Mouse (Mus musculus) myocyte (in vitro differentiated cells): ENCODE data around the gene Agl. TPM values are rescaled to one million over a fixed set of nuclear protein-coding genes. Genes with fewer than 3 reads are reported as not detected.
A peak's percentile ranks its signal among the peaks of the same experiment; 100 is the strongest.

ENCODE experiments used
- H3K27me3 ChIP-seq: one replicate; pipeline ENCODE4 v1.6.1; 2011; ENCODE audit not compliant: control insufficient read depth, insufficient read depth, insufficient read length
- H3K36me3 ChIP-seq: one replicate; pipeline ENCODE4 v1.6.1; 2011; ENCODE audit not compliant: control insufficient read depth, insufficient read depth
- H3K4me2 ChIP-seq: one replicate; pipeline ENCODE4 v1.6.1; 2011; ENCODE audit warnings: low read depth, control low read depth
- H3K4me3 ChIP-seq: one replicate; pipeline ENCODE4 v1.5.1; 2011; ENCODE audit warnings: mild to moderate bottlenecking, control low read depth, moderate library complexity
- H3K79me2 ChIP-seq: one replicate; pipeline ENCODE4 v1.6.1; 2011; ENCODE audit not compliant: control insufficient read depth, insufficient read depth
- H3ac ChIP-seq: one replicate; pipeline ENCODE4 v1.6.1; 2011; ENCODE audit not compliant: control insufficient read depth, insufficient read length
- CEBPB ChIP-seq: IDR thresholded peaks from 2 replicates; pipeline ENCODE4 v1.6.1; 2011; ENCODE audit warnings: mild to moderate bottlenecking, moderate library complexity; ENCODE audit not compliant: poor library complexity, insufficient read depth, severe bottlenecking
- E2F4 ChIP-seq: IDR thresholded peaks from one replicate; pipeline ENCODE4 v1.6.1; 2011; ENCODE audit warnings: mild to moderate bottlenecking, control low read depth, moderate library complexity; ENCODE audit not compliant: insufficient read depth
- MAX ChIP-seq: IDR thresholded peaks from one replicate; pipeline ENCODE4 v1.6.1; 2011; ENCODE audit warnings: low read depth, mild to moderate bottlenecking, control low read depth
- MYOD1 ChIP-seq, 3 experiments: IDR thresholded peaks; one replicate each; pipeline ENCODE4 v1.6.1; 2011; ENCODE audit warnings: control low read depth in 2 of 3, low read depth in 2 of 3, mild to moderate bottlenecking in 2 of 3, moderate library complexity in 1 of 3; ENCODE audit not compliant: insufficient read length in 2 of 3, control insufficient read depth in 1 of 3
- MYOG ChIP-seq, 3 experiments: IDR thresholded peaks; one replicate each; pipeline ENCODE4 v1.6.1; 2011; ENCODE audit warnings: control low read depth in 2 of 3, low read depth in 2 of 3, mild to moderate bottlenecking in 2 of 3; ENCODE audit not compliant: insufficient read length in 2 of 3, control insufficient read depth in 1 of 3, insufficient read depth in 1 of 3
- POLR2A ChIP-seq: IDR thresholded peaks from one replicate; pipeline ENCODE4 v1.6.1; 2011; ENCODE audit warnings: low read depth, mild to moderate bottlenecking, control low read depth, moderate library complexity; ENCODE audit not compliant: insufficient read length
- POLR2AphosphoS2 ChIP-seq: IDR thresholded peaks from one replicate; pipeline ENCODE4 v1.6.1; 2011; ENCODE audit warnings: low read depth, control low read depth; ENCODE audit not compliant: insufficient read length
- REST ChIP-seq: IDR thresholded peaks from one replicate; pipeline ENCODE4 v1.6.1; 2011; ENCODE audit warnings: mild to moderate bottlenecking, control low read depth, moderate library complexity; ENCODE audit not compliant: insufficient read depth, insufficient read length
- SRF ChIP-seq: IDR thresholded peaks from one replicate; pipeline ENCODE4 v1.6.1; 2011; ENCODE audit warnings: low read depth; ENCODE audit not compliant: control insufficient read depth, insufficient read length
- TCF12 ChIP-seq: IDR thresholded peaks from one replicate; pipeline ENCODE4 v1.6.1; 2011; ENCODE audit warnings: mild to moderate bottlenecking, control low read depth; ENCODE audit not compliant: poor library complexity, insufficient read depth, severe bottlenecking
- TCF3 ChIP-seq: IDR thresholded peaks from one replicate; pipeline ENCODE4 v1.6.1; 2011; ENCODE audit warnings: low read depth, control low read depth; ENCODE audit not compliant: insufficient read length
- USF1 ChIP-seq: IDR thresholded peaks from one replicate; pipeline ENCODE4 v1.6.1; 2011; ENCODE audit warnings: low read depth, mild to moderate bottlenecking, control low read depth, moderate library complexity
- polyA plus RNA-seq: library from polyadenylated mRNA; unstranded; fragments of >200 nt; fragmentation: generic; extraction: Trizol; gene quantifications from one replicate; pipeline ENCODE4 v1.2.1, GENCODE M21; 2012; ENCODE audit warnings: missing spikeins

Agl gene
- polyA plus RNA-seq, 1 experiment, result 35.8 TPM

DNA sequence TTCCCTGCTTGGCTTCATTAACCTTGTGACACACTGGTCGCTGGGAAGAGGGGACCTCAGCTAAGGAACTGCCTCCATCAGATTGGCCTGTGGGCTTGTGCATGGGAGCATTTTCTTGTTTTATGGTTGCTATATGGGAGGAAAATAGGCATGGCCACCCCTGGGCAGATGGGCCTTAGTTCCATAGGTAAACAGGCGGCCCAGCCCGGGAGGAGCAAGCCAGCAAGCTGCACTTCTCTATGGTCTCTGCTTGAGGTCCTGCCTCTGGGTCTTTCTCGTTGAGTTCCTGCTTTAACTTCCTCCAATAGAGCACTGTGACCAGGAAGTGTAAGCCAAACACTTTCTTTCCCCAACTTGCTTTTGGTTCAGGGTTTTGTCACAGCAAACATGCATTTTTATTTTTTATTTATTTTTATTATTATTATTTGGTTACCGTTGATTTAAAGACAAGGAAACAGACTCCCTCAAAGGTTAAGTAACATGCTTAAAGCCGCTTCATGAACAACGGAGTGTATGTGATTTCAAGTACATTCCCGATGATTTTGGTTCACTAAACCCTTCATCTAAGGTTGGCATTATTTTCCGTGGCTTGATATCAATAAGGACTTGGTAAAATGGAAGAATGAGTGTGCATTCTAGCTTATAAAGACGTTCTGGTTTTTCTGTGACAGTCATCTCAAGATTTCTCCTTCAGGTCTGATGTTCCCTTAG is 696 bp upstream of the Agl start:
- TF ChIP-seq MYOD1 (IDR thresholded peaks at IDR 0.05; ENCODE audit: control insufficient read depth in 1 of 3, insufficient read length in 2 of 3, low read depth in 2 of 3) (no peak), REST (no peak), CEBPB (no peak), USF1 (no peak), MYOG (IDR thresholded peaks at IDR 0.05; ENCODE audit: control insufficient read depth in 1 of 3, insufficient read depth in 1 of 3, insufficient read length in 2 of 3, low read depth in 2 of 3) (no peak), SRF (no peak), TCF3 (no peak), POLR2A (no peak), TCF12 (no peak), E2F4 (no peak)
- Histone ChIP-seq H3K36me3 (peaks cover 6% of the 10 kb centered on the region), H3K27me3 (no peaks in the 10 kb centered on the region), H3ac (peak overlapping the region; percentile 37), H3K79me2 (peaks cover 31% of the 10 kb centered on the region), H3K4me2 (peak overlapping the region; percentile 95), H3K4me3 (peak overlapping the region; percentile 66)

DNA sequence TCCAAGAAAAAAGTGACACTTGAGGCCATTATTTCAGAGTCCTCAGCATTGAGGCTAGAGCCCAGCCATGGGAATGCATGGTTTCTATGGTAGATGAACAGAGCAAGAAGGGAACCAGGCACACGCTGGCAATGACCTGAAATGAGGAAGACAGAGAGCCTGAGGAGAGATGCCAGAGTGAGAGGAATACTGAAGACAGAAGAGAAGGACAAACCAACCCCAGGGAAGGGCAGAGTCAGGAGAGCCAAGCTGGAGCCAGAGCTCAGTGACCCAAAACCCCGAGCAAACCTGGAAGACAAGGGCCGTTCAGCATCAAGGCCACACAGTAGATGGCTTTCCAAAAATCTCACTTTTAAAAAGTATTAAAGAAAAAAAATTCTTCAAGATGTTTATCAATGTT is 2.1 kb downstream of the Agl start:
- Histone ChIP-seq H3ac (no peak overlapping the region), H3K36me3 (peaks cover 16% of the 10 kb centered on the region), H3K79me2 (peaks cover 39% of the 10 kb centered on the region), H3K4me3 (peak overlapping the region; percentile 66), H3K27me3 (no peaks in the 10 kb centered on the region), H3K4me2 (peak overlapping the region; percentile 62)
- TF ChIP-seq MYOG (IDR thresholded peaks at IDR 0.05; ENCODE audit: control insufficient read depth in 1 of 3, insufficient read depth in 1 of 3, insufficient read length in 2 of 3, low read depth in 2 of 3), result no peak
- TF ChIP-seq MYOD1 (IDR thresholded peaks at IDR 0.05; ENCODE audit: control insufficient read depth in 1 of 3, insufficient read length in 2 of 3, low read depth in 2 of 3), result no peak
- no peak for TF ChIP-seq MAX
- no peak for TF ChIP-seq POLR2A
- TF ChIP-seq REST, result no peak
- TF ChIP-seq TCF3, result no peak
- TF ChIP-seq CEBPB, result no peak
- no peak for TF ChIP-seq SRF

DNA sequence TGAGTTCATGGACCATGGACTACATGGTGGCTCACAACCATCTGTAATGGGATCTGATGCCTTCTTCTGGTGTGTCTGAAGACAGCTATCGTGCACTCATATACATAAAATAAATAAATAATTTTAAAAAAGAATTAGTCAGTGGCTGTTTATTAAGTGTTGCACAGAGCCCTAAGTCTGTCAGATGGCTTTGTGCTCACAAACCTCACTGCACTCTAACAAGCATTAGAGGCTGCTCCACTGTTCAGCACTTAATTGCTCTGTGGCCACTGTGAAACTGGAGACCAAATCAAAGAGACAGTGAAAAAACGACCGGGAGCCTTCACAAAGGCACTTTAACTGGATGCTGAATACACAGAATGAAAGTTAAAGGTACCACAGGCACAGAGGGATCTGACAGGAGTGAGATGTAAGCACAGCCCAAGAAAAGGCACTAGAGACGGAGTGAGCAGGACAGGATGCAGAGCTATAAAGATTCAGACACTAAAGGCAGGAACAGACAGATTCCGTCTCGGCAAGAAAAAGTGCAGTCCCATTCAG is 3.1 kb downstream of the Agl start:
- Histone ChIP-seq H3K36me3 (peaks cover 19% of the 10 kb centered on the region), H3K4me3 (peak overlapping the region; percentile 66), H3K4me2 (peak overlapping the region; percentile 73), H3ac (no peak overlapping the region), H3K27me3 (no peaks in the 10 kb centered on the region), H3K79me2 (peaks cover 41% of the 10 kb centered on the region)
- TF ChIP-seq MYOG (IDR thresholded peaks at IDR 0.05; ENCODE audit: control insufficient read depth in 1 of 3, insufficient read depth in 1 of 3, insufficient read length in 2 of 3, low read depth in 2 of 3) (no peak), TCF12 (no peak), MAX (no peak), USF1 (no peak), REST (no peak), POLR2A (no peak), CEBPB (no peak), TCF3 (no peak), E2F4 (no peak), POLR2AphosphoS2 (no peak), MYOD1 (IDR thresholded peaks at IDR 0.05; ENCODE audit: control insufficient read depth in 1 of 3, insufficient read length in 2 of 3, low read depth in 2 of 3) (no peak), SRF (no peak)

- Histone ChIP-seq H3K27me3 (no peaks in the 10 kb centered on the region), H3ac (no peak overlapping the region), H3K4me2 (peak overlapping the region; percentile 16), H3K36me3 (peaks cover 34% of the 10 kb centered on the region), H3K79me2 (peaks cover 36% of the 10 kb centered on the region), H3K4me3 (no peak overlapping the region)
- TF ChIP-seq E2F4 (no peak), MYOG (IDR thresholded peaks at IDR 0.05; ENCODE audit: control insufficient read depth in 1 of 3, insufficient read depth in 1 of 3, insufficient read length in 2 of 3, low read depth in 2 of 3) (no peak), TCF3 (no peak), POLR2A (no peak), CEBPB (no peak), MAX (no peak), REST (no peak), POLR2AphosphoS2 (no peak), TCF12 (no peak), USF1 (no peak), SRF (no peak), MYOD1 (IDR thresholded peaks at IDR 0.05; ENCODE audit: control insufficient read depth in 1 of 3, insufficient read length in 2 of 3, low read depth in 2 of 3) (no peak)
Measured at GRCm38 (mm10) chr3:116801755-116802154, 6.2 kb downstream of the Agl start.
